Mouse (Mus musculus) forebrain, embryonic 14.5 days (tissue): ENCODE data around the gene Btbd2. TPM values are rescaled to one million over a fixed set of nuclear protein-coding genes. Genes with fewer than 3 reads are reported as not detected.
A peak's percentile ranks its signal among the peaks of the same experiment; 100 is the strongest.

Experiments used
- ATAC-seq: fragments of 200-750 bp; cut with Nextera tagmentation; 2 replicates; pipeline ENCODE4 v1.8.0; 2017; ENCODE audit warnings: mild to moderate bottlenecking, moderate library complexity
- DNase-seq: peaks from one replicate; pipeline ENCODE4 v3.0.0-alpha.2; 2015; ENCODE audit warnings: low spot score
- H3K27ac ChIP-seq: fragments of 300-500 bp; sonication (generic); 2 replicates; pipeline ENCODE4 v1.5.1; 2014; ENCODE audit warnings: low read depth, mild to moderate bottlenecking, control low read depth, low read length, moderate library complexity
- H3K27me3 ChIP-seq: fragments of 300-500 bp; sonication (generic); replicated peaks from 2 replicates; pipeline ENCODE4 v1.6.1; 2014; ENCODE audit warnings: low read length, control low read depth, mixed read lengths; ENCODE audit not compliant: control insufficient read depth, insufficient read depth
- H3K36me3 ChIP-seq: fragments of 300-500 bp; sonication (generic); 2 replicates; pipeline ENCODE4 v1.6.1; 2014; ENCODE audit warnings: low read length, control low read depth; ENCODE audit not compliant: control insufficient read depth, insufficient read depth
- H3K4me1 ChIP-seq: fragments of 300-500 bp; sonication (generic); 2 replicates; pipeline ENCODE4 v1.6.1; 2014; ENCODE audit warnings: antibody characterized with exemption, low read length, control low read depth; ENCODE audit not compliant: control insufficient read depth, insufficient read depth
- H3K4me2 ChIP-seq: fragments of 300-500 bp; sonication (generic); 2 replicates; pipeline ENCODE4 v1.6.1; 2014; ENCODE audit warnings: mild to moderate bottlenecking, control low read depth, low read length
- H3K4me3 ChIP-seq: fragments of 300-500 bp; sonication (generic); 2 replicates; pipeline ENCODE4 v1.5.1; 2014; ENCODE audit warnings: low read depth, low read length, control low read depth
- H3K9ac ChIP-seq: fragments of 300-500 bp; sonication (generic); 2 replicates; pipeline ENCODE4 v1.6.1; 2014; ENCODE audit warnings: mild to moderate bottlenecking, low read length, control low read depth, moderate library complexity
- H3K9me3 ChIP-seq: fragments of 300-500 bp; sonication (generic); replicated peaks from 2 replicates; pipeline ENCODE4 v1.6.1; 2016; ENCODE audit warnings: low read length, control low read depth, mixed read lengths; ENCODE audit not compliant: control insufficient read depth
- WGBS: fragments of 180-500 bp; shearing (Covaris S2); extraction: QIAGEN DNeasy Blood & Tissue Kit; methylation state at CpG from one replicate; pipeline ENCODE4 v1.1.7; 2014; 5-methylcytosine and 5-hydroxymethylcytosine counted together
- polyA plus RNA-seq: library from polyadenylated mRNA; unstranded; fragments of >200 nt; fragmentation: Nextera tagmentation; extraction: Ambion mirVana; gene quantifications from 2 replicates; pipeline ENCODE4 v1.2.1, GENCODE M21; 2014

The Btbd2 gene
- polyA plus RNA-seq, 1 experiment from 2014 or later = 42.6 TPM

- Histone ChIP-seq H3K27me3 (no peaks in the 10 kb centered on the region), H3K9ac (no peak overlapping the region), H3K4me3 (no peak overlapping the region), H3K36me3 (peaks cover 67% of the 10 kb centered on the region), H3K27ac (no peak overlapping the region), H3K4me2 (no peak overlapping the region), H3K4me1 (no peaks in the 10 kb centered on the region; the same call in 1 of the 2 replicates), H3K9me3 (no peaks in the 10 kb centered on the region)
- 89% methylated on average over 19 of the region's 19 CpGs for WGBS
- no peak for DNase-seq
- ATAC-seq = no peak
Observed at GRCm38 (mm10) chr10:80666837-80667412, 10.1 kb upstream of the Btbd2 start.

DNA sequence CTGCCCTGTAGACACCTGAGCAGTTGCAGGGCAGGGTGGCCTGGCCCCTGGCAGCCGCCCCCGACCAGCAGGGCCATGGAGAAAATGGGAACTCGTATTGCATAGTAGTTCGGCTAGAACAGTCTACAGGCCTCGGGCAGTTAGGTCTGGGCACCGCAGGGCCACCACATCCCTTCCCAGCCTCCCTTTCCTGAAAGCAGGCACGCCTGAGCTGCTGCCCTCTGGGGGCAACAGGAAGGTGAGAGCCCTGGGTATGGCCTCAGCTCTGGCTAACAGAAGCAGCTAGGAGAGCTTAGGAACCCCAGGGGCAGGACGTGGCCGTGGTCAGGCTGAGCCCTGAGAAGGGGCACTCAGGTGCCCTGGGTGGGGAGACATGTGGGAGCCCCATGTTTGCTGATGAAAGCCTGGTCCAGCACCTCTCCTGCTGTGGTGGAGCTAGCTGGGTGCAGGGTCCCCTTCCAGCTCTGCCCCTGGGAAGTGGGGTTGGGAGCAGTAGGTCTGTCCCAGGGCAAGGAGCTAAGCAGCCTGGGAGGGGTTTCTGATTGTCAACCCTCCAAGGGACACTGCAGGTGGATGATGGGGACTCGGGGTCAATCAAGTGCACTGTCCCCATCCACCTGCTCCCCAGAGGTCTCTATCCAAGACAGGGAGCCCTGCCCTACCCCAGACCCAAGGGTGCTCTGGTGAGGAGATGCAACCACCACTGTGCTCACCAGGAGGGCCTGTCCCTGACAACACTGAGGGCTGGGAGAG, 9.3 kb upstream of the Btbd2 start:
- ATAC-seq (no peak), DNase-seq (no peak)
- Histone ChIP-seq H3K9ac (no peak overlapping the region), H3K27me3 (no peaks in the 10 kb centered on the region), H3K27ac (no peak overlapping the region), H3K4me3 (no peak overlapping the region), H3K4me1 (no peaks in the 10 kb centered on the region; the same call in 1 of the 2 replicates), H3K4me2 (no peak overlapping the region), H3K36me3 (peaks cover 59% of the 10 kb centered on the region), H3K9me3 (no peaks in the 10 kb centered on the region)
- 84% methylated on average over 10 of the region's 10 CpGs for WGBS

DNA sequence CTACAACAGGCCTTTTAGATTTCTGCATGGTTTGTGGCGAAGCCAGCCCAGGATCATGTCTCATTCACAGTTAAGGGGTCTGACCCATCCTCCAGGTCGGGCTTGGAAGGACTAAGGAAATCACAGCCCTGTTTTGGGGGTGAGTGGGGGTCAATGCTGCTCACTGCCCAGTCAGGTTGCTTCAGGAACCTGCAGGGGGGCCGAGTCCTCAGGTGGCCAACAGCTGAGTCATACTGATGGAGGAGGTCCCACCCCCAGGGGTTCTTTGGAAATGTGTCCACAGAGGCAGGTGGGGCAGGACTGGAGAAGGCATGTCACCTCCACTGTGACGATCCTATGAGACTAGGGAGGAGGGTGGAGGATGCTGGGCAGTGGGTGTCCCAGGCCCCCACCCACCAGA, 8.6 kb upstream of the Btbd2 start:
- ATAC-seq (no peak), DNase-seq (no peak)
- Histone ChIP-seq H3K9me3 (no peaks in the 10 kb centered on the region), H3K27me3 (no peaks in the 10 kb centered on the region), H3K9ac (no peak overlapping the region), H3K36me3 (peaks cover 52% of the 10 kb centered on the region), H3K4me3 (no peak overlapping the region), H3K4me2 (no peak overlapping the region), H3K4me1 (no peaks in the 10 kb centered on the region; the same call in 1 of the 2 replicates), H3K27ac (no peak overlapping the region)
- WGBS = 66% methylated on average over 4 of the region's 4 CpGs

GRCm38 (mm10) chr10:80665016-80665380, 8.1 kb upstream of the Btbd2 start:
- H3K36me3 ChIP-seq = peaks cover 48% of the 10 kb centered on the region
- DNase-seq (no peak), ATAC-seq (no peak)
- no peaks in the 10 kb centered on the region; the same call in 1 of the 2 replicates for H3K4me1 ChIP-seq
- WGBS = 25% methylated on average over 10 of the region's 10 CpGs
- no peaks in the 10 kb centered on the region for H3K27me3 ChIP-seq
- no peak overlapping the region for H3K4me2 ChIP-seq
- H3K4me3 ChIP-seq = no peak overlapping the region
- no peaks in the 10 kb centered on the region for H3K9me3 ChIP-seq
- H3K27ac ChIP-seq = no peak overlapping the region
- H3K9ac ChIP-seq = no peak overlapping the region

- DNase-seq = no peak
- ATAC-seq = peak; percentile 45
- Histone ChIP-seq H3K27me3 (no peaks in the 10 kb centered on the region), H3K9me3 (no peaks in the 10 kb centered on the region), H3K4me1 (no peaks in the 10 kb centered on the region; the same call in 1 of the 2 replicates), H3K4me2 (no peak overlapping the region), H3K9ac (no peak overlapping the region), H3K4me3 (no peak overlapping the region), H3K36me3 (peaks cover 42% of the 10 kb centered on the region), H3K27ac (peak overlapping the region; percentile 27; the same call in 1 of the 2 replicates)
- 51% methylated on average over 16 of the region's 16 CpGs for WGBS
Observed at GRCm38 (mm10) chr10:80664197-80665015, 7.5 kb upstream of the Btbd2 start.

GRCm38 (mm10) chr10:80663485-80664196, 6.8 kb upstream of the Btbd2 start:
- Histone ChIP-seq H3K4me3 (no peak overlapping the region), H3K36me3 (peaks cover 34% of the 10 kb centered on the region), H3K27me3 (no peaks in the 10 kb centered on the region), H3K4me1 (no peaks in the 10 kb centered on the region; the same call in 1 of the 2 replicates), H3K27ac (no peak overlapping the region), H3K9ac (no peak overlapping the region), H3K4me2 (no peak overlapping the region), H3K9me3 (no peaks in the 10 kb centered on the region)
- ATAC-seq = no peak
- whole genome bisulfite sequencing = 60% methylated on average over 5 of the region's 5 CpGs
- no peak for DNase-seq

DNA sequence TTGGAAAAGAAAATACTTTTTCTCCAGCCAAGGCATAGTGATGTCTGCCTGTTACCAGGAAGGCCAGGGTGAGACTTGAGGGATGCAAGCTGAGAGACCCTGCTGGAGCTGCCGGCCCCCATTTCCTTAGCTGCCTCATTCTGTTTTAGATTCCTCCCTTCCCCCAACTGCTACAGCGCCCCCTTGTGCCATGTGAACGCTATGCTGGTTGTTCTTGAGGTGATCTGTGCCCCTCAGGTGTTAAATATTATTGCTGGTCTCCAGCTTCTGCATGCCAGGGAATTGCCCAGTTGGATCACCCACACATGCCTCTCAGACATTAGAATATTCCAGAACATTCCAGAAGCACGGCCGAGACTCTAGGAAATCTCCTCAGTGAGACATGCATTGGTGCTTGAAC, 4.3 kb upstream of the Btbd2 start:
- Histone ChIP-seq H3K4me3 (no peak overlapping the region), H3K4me2 (no peak overlapping the region), H3K27ac (no peak overlapping the region), H3K9ac (no peak overlapping the region), H3K36me3 (peaks cover 9% of the 10 kb centered on the region), H3K9me3 (no peaks in the 10 kb centered on the region), H3K27me3 (no peaks in the 10 kb centered on the region), H3K4me1 (no peaks in the 10 kb centered on the region; the same call in 1 of the 2 replicates)
- DNase-seq = peak; percentile 31
- 29% methylated on average over 5 of the region's 5 CpGs for WGBS
- ATAC-seq = no peak

GRCm38 (mm10) chr10:80659213-80659612, 2.3 kb upstream of the Btbd2 start:
- Histone ChIP-seq H3K9me3 (no peaks in the 10 kb centered on the region), H3K4me3 (0 out of 2 replicates have a peak overlapping the region, but pooled peaks have one; percentile 11), H3K4me2 (peak overlapping the region; percentile 33), H3K9ac (no peak overlapping the region), H3K36me3 (no peaks in the 10 kb centered on the region), H3K4me1 (peaks cover 8% of the 10 kb centered on the region), H3K27ac (no peak overlapping the region), H3K27me3 (no peaks in the 10 kb centered on the region)
- WGBS = 7% methylated on average over 10 of the region's 10 CpGs
- ATAC-seq (no peak), DNase-seq (peak; percentile 86)
